Mouse (Mus musculus) hindbrain, postnatal 0 days (tissue): Measurements from ENCODE around the gene Gpd1l. TPM values are rescaled to one million over a fixed set of nuclear protein-coding genes. Genes with fewer than 3 reads are reported as not detected.

ENCODE experiments used
- ATAC-seq: fragments of 200-750 bp; cut with Nextera tagmentation; 2 replicates; pipeline ENCODE4 v1.8.0; 2017; ENCODE audit warnings: mild to moderate bottlenecking, moderate TSS enrichment, moderate library complexity
- DNase-seq: peaks from one replicate; pipeline ENCODE4 v3.0.0-alpha.2; 2015; ENCODE audit warnings: low spot score
- H3K27ac ChIP-seq: fragments of 300-500 bp; sonication (generic); 2 replicates; pipeline ENCODE4 v1.5.1; 2014; ENCODE audit warnings: mild to moderate bottlenecking
- H3K27me3 ChIP-seq: fragments of 300-500 bp; sonication (generic); 2 replicates; pipeline ENCODE4 v1.6.1; 2014; ENCODE audit warnings: low read length, mixed read lengths; ENCODE audit not compliant: insufficient read depth
- H3K36me3 ChIP-seq: fragments of 300-500 bp; sonication (generic); 2 replicates; pipeline ENCODE4 v1.6.1; 2014; ENCODE audit warnings: low read length, mixed read lengths; ENCODE audit not compliant: insufficient read depth
- H3K4me1 ChIP-seq: fragments of 300-500 bp; sonication (generic); 2 replicates; pipeline ENCODE4 v1.6.1; 2014; ENCODE audit warnings: antibody characterized with exemption, low read length, mixed read lengths; ENCODE audit not compliant: insufficient read depth
- H3K4me2 ChIP-seq: fragments of 300-500 bp; sonication (generic); 2 replicates; pipeline ENCODE4 v1.6.1; 2014; ENCODE audit warnings: low read depth, mild to moderate bottlenecking, low read length, moderate library complexity, mixed read lengths
- H3K4me3 ChIP-seq: fragments of 300-500 bp; sonication (generic); 2 replicates; pipeline ENCODE4 v1.5.1; 2014; ENCODE audit warnings: low read length
- H3K9ac ChIP-seq: fragments of 300-500 bp; sonication (generic); replicated peaks from 2 replicates; pipeline ENCODE4 v1.6.1; 2014; ENCODE audit warnings: mild to moderate bottlenecking, low read length, moderate library complexity, mixed read lengths
- H3K9me3 ChIP-seq: fragments of 300-500 bp; sonication (generic); 2 replicates; pipeline ENCODE4 v1.6.1; 2016; ENCODE audit warnings: low read length, mixed read lengths
- CTCF ChIP-seq: IDR thresholded peaks from 2 replicates; pipeline ENCODE4 v1.5.1; 2016; ENCODE audit warnings: antibody characterized with exemption, control low read depth, low read depth
- WGBS: fragments of 180-500 bp; shearing (Covaris S2); extraction: QIAGEN DNeasy Blood & Tissue Kit; methylation state at CpG from one replicate; pipeline ENCODE4 v1.1.7; 2014; 5-methylcytosine and 5-hydroxymethylcytosine counted together
- polyA plus RNA-seq: library from polyadenylated mRNA; unstranded; fragments of >200 nt; fragmentation: Nextera tagmentation; extraction: Ambion mirVana; gene quantifications from 2 replicates; pipeline ENCODE4 v1.2.1, GENCODE M21; 2015
- total RNA-seq: library from RNA; depleted of rRNA; stranded (reverse); fragments of >200 nt; gene quantifications from 2 replicates; pipeline ENCODE4 v1.2.3, GENCODE M21; 2014

The Gpd1l gene
- total and polyA plus RNA-seq, 2 experiments from 2014 or later: 40.9 to 75.9 TPM

DNA sequence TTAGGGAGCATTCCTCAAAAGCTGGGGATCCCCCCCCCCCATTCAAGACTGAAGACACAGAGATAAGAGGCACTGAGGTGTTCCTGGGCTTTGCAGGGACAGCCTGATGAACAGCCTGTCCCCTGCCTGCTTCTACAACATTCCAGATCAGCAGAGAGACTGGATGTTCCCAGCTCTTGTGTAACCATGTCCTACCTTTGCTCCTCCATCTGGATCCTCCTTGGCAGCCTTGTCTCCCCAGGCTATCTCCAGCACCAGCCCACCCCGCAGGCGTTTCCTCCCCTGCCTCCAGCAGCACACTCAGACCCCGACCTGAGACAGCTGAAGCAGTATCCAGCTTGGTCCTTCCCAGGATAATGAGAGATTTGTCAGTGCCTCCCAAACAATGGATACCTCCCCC lies 30.3 kb upstream of the Gpd1l start:
- H3K4me2 ChIP-seq: no peak overlapping the region
- no peaks in the 10 kb centered on the region for H3K36me3 ChIP-seq
- H3K27ac ChIP-seq: no peak overlapping the region
- TF ChIP-seq CTCF: no peak
- no peak overlapping the region for H3K4me3 ChIP-seq
- ATAC-seq (no peak), DNase-seq (no peak)
- no peaks in the 10 kb centered on the region for H3K27me3 ChIP-seq
- H3K4me1 ChIP-seq: no peaks in the 10 kb centered on the region
- H3K9me3 ChIP-seq: no peaks in the 10 kb centered on the region
- WGBS: 61% methylated on average over 3 of the region's 3 CpGs
- H3K9ac ChIP-seq: no peak overlapping the region

DNA sequence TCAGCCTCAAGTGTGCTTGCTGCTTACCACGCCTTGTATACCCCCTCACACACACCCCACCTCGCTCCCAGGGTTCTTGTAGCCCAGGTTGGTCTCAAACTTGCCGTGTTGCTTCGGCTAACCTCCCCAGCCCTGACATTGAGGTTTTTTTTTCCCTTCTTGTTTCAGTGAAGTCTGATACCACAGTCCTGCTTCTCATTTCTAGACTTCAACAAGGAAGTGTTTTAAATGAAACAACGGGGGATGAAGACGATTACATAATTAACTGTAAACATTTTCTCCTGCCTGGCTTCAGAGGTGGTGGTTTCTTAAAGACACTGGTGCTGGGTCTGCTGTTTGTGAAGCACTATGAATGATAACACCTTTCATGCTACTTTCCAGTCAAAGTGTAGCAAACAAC lies 27.1 kb upstream of the Gpd1l start:
- WGBS: 88% methylated on average over 6 of the region's 6 CpGs
- no peaks in the 10 kb centered on the region for H3K9me3 ChIP-seq
- TF ChIP-seq CTCF: no peak
- H3K4me1 ChIP-seq: no peaks in the 10 kb centered on the region
- DNase-seq (no peak), ATAC-seq (no peak)
- H3K27ac ChIP-seq: no peak overlapping the region
- H3K9ac ChIP-seq: no peak overlapping the region
- H3K36me3 ChIP-seq: no peaks in the 10 kb centered on the region
- no peak overlapping the region for H3K4me3 ChIP-seq
- H3K4me2 ChIP-seq: no peak overlapping the region
- H3K27me3 ChIP-seq: no peaks in the 10 kb centered on the region

DNA sequence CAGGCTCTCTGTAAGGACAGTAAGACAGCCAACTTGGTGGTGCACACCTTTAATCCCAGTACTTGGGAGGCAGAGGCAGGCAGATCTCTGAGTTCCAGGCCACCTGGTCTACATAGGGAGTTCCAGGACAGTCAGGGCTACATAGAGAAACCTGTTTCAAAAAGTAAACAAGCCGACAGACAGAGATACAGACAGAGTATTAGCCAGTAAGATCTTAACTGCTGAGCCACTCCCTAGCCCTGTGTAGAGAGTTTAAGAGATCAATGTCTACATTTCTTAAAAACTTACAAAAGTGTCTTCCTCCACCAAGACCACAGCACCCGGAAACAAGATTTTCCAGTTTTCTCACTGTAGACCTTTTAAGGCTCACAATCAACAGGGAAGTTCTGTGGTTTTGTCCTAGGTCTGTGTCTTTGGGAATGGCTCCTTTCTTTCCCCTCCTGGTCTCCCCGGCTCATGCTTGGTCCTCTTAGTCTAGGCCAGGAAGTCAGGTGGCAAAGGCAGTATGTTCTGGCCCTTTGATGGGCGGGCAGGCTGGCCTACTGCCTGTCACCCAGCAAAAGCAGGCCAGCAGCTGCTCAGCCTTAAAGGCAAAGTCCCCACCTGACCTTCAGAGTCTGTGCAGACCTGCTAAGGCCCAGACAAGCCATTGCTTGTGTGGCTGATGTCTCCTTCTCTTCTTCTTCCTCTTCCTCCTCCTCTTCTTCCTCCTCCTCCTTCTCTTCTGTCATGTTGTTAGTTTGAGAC lies 26.4 kb upstream of the Gpd1l start:
- Histone ChIP-seq H3K27ac (no peak overlapping the region), H3K9me3 (no peaks in the 10 kb centered on the region), H3K36me3 (no peaks in the 10 kb centered on the region), H3K27me3 (no peaks in the 10 kb centered on the region), H3K4me1 (no peaks in the 10 kb centered on the region), H3K4me2 (no peak overlapping the region), H3K4me3 (no peak overlapping the region), H3K9ac (no peak overlapping the region)
- 74% methylated on average over 4 of the region's 4 CpGs for WGBS
- DNase-seq (no peak), ATAC-seq (no peak)
- no peak for TF ChIP-seq CTCF

DNA sequence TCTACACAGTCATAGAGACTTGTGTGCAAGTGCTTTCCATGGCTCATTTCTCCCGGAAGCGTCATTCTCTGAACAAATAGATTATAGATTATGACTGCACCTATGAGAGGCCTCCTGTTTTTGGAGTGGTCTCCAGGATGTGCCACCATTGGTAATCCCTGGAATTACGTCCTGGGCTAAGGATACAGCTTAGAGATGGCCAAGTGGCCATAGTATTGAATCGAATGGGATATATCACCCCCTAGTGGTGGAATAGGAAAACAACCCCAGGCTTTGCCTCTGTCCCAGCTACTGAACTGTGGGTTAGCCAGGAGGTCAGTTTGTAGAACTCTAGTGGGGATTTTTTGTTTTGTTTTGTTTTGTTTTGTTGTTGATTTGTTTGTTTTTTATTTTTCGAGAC lies 23.2 kb upstream of the Gpd1l start:
- DNase-seq: peak; percentile 78
- Histone ChIP-seq H3K9ac (no peak overlapping the region), H3K4me2 (no peak overlapping the region), H3K27me3 (no peaks in the 10 kb centered on the region), H3K36me3 (no peaks in the 10 kb centered on the region), H3K4me3 (no peak overlapping the region), H3K4me1 (no peaks in the 10 kb centered on the region), H3K27ac (no peak overlapping the region), H3K9me3 (no peaks in the 10 kb centered on the region)
- 44% methylated on average over 5 of the region's 5 CpGs for WGBS
- TF ChIP-seq CTCF: peak; percentile 78
- peak; percentile 51; the same call in 1 of the 2 replicates for ATAC-seq

DNA sequence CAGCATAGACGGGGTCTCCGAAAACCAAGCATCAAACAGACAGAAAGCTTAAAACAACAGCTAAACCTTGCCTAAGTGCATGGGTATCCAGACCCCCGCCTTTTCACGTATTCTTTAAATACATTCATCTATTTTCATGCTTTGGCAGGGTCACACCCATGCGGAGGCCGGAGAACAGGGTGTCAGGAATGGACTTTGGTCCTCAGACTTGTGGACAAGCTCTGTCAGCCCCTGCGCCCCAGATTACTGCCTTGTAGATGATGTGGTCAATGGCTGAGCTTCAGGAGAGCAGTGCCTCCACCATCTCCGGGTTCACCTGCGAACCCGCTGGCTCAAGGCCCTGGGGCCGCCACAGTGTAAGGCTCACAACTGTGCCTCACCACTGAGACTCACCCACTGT lies 21.6 kb upstream of the Gpd1l start:
- TF ChIP-seq CTCF: no peak
- no peaks in the 10 kb centered on the region for H3K4me1 ChIP-seq

DNA sequence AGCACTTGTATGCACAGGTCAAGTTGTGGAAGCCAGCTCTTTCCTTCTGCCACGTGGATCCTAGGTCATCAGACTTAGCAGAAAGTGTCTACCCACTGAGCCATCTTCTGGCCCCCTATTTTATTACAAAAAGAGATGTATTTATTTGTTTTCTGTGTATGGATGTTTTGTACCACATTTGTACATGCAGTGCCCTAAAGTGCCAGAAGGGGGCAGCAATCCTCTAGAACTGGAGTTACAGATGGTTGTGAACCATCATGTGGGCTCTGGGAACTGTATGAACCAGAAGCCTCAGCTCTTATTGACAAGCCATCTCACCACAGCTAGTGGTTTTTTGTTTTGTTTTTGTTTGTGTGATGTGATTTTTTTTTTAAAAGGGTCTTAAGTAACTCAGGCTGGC lies 19.1 kb upstream of the Gpd1l start:
- Histone ChIP-seq H3K4me3 (no peak overlapping the region), H3K9ac (no peak overlapping the region), H3K27ac (no peak overlapping the region), H3K27me3 (no peaks in the 10 kb centered on the region), H3K4me1 (no peaks in the 10 kb centered on the region), H3K9me3 (no peaks in the 10 kb centered on the region), H3K36me3 (no peaks in the 10 kb centered on the region), H3K4me2 (no peak overlapping the region)
- peak; percentile 42; the same call in 1 of the 2 replicates for TF ChIP-seq CTCF
- 44% methylated on average over 1 of the region's 1 CpGs for WGBS
- DNase-seq (no peak), ATAC-seq (no peak)

More for the DNA sequence above, 21.6 kb upstream of the Gpd1l start:
- whole genome bisulfite sequencing: 90% methylated on average over 11 of the region's 11 CpGs
- H3K9me3 ChIP-seq: no peaks in the 10 kb centered on the region
- H3K27ac ChIP-seq: no peak overlapping the region
- H3K36me3 ChIP-seq: no peaks in the 10 kb centered on the region
- no peak overlapping the region for H3K4me2 ChIP-seq
- no peak overlapping the region for H3K4me3 ChIP-seq
- ATAC-seq (no peak), DNase-seq (no peak)
- H3K27me3 ChIP-seq: no peaks in the 10 kb centered on the region
- H3K9ac ChIP-seq: no peak overlapping the region

DNA sequence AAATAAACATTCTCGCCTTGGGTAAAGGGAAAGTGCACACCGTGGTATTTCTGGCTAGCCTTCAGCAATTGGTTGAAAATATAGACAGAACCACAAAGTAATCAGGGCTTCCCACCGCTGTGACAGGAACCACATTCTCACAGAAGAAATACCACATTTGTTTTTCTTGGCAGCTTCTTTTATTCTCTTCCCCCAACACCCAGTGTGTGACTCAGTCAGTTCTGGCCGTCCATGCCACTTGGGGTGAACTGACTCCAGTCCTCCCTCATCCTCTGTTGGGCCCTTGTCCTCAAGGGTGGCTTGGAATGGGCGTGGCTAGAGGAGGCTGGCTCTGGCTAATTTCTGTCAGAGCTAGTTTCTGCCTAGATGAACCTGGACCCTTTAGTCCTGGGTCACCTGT lies 14.6 kb upstream of the Gpd1l start:
- no peak for TF ChIP-seq CTCF
- ATAC-seq: no peak

More for the DNA sequence above, 14.6 kb upstream of the Gpd1l start:
- H3K4me2 ChIP-seq: no peak overlapping the region
- DNase-seq: no peak
- H3K27ac ChIP-seq: no peak overlapping the region
- no peaks in the 10 kb centered on the region for H3K27me3 ChIP-seq
- 51% methylated on average over 5 of the region's 5 CpGs for WGBS
- H3K4me3 ChIP-seq: no peak overlapping the region
- no peaks in the 10 kb centered on the region for H3K4me1 ChIP-seq
- H3K36me3 ChIP-seq: no peaks in the 10 kb centered on the region
- H3K9ac ChIP-seq: no peak overlapping the region
- no peaks in the 10 kb centered on the region for H3K9me3 ChIP-seq
